Mouse (Mus musculus) bone marrow macrophage, adult 2 months (primary cell): Measurements from ENCODE around the gene Sema3a. TPM values are rescaled to one million over a fixed set of nuclear protein-coding genes. Genes with fewer than 3 reads are reported as not detected.

Source experiments
- H3K27ac ChIP-seq: 2 replicates; pipeline ENCODE4 v1.5.1; 2012; ENCODE audit warnings: low read depth, low read length; ENCODE audit not compliant: insufficient read depth
- H3K4me1 ChIP-seq: 2 replicates; pipeline ENCODE4 v1.6.1; 2012; ENCODE audit warnings: low read length; ENCODE audit not compliant: control insufficient read depth, insufficient read depth
- H3K4me3 ChIP-seq: 2 replicates; pipeline ENCODE4 v1.5.1; 2012; ENCODE audit warnings: mild to moderate bottlenecking, low read length, moderate library complexity; ENCODE audit not compliant: insufficient read depth
- CTCF ChIP-seq: IDR thresholded peaks from 2 replicates; pipeline ENCODE4 v1.5.1; 2012; ENCODE audit warnings: low read depth, mild to moderate bottlenecking, low read length, moderate library complexity
- POLR2A ChIP-seq: IDR thresholded peaks from 2 replicates; pipeline ENCODE4 v1.6.1; 2012; ENCODE audit warnings: mild to moderate bottlenecking, low read depth, low read length, borderline replicate concordance
- polyA plus RNA-seq: library from polyadenylated mRNA; stranded (reverse); fragments of >200 nt; gene quantifications from 2 replicates; pipeline ENCODE4 v1.2.4, GENCODE M21; 2012; ENCODE audit not compliant: missing spikeins, insufficient read depth, insufficient read length

Sema3a gene
- polyA plus RNA-seq, 1 experiment: not detected

GRCm38 (mm10) chr5:13411920-13412319 lies 286.7 kb downstream of the Sema3a start:
- H3K4me1 ChIP-seq: no peaks in the 10 kb centered on the region
- TF ChIP-seq CTCF (no peak), POLR2A (no peak)
- no peak overlapping the region for H3K4me3 ChIP-seq
- H3K27ac ChIP-seq: no peak overlapping the region

GRCm38 (mm10) chr5:13413915-13414525 lies 288.8 kb downstream of the Sema3a start:
- Histone ChIP-seq H3K27ac (no peak overlapping the region), H3K4me1 (no peaks in the 10 kb centered on the region), H3K4me3 (no peak overlapping the region)
- TF ChIP-seq CTCF (no peak), POLR2A (no peak)

- Histone ChIP-seq H3K4me1 (no peaks in the 10 kb centered on the region), H3K4me3 (no peak overlapping the region), H3K27ac (no peak overlapping the region)
- no peak for TF ChIP-seq POLR2A
- no peak for TF ChIP-seq CTCF
These were observed 291.9 kb downstream of the Sema3a start for GRCm38 (mm10) chr5:13416960-13417710.

- TF ChIP-seq POLR2A: no peak
- no peak for TF ChIP-seq CTCF
- H3K4me1 ChIP-seq: no peaks in the 10 kb centered on the region
- no peak overlapping the region for H3K4me3 ChIP-seq
- no peak overlapping the region for H3K27ac ChIP-seq
These were observed 296.2 kb downstream of the Sema3a start for GRCm38 (mm10) chr5:13421276-13421925.

- TF ChIP-seq POLR2A: no peak
- no peak for TF ChIP-seq CTCF
- no peak overlapping the region for H3K4me3 ChIP-seq
These were observed 303.5 kb downstream of the Sema3a start for GRCm38 (mm10) chr5:13428702-13429101.

GRCm38 (mm10) chr5:13431827-13432226 lies 306.6 kb downstream of the Sema3a start:
- TF ChIP-seq POLR2A (no peak), CTCF (no peak)
- Histone ChIP-seq H3K4me1 (no peaks in the 10 kb centered on the region), H3K4me3 (no peak overlapping the region), H3K27ac (no peak overlapping the region)

More at GRCm38 (mm10) chr5:13428702-13429101, 303.5 kb downstream of the Sema3a start:
- no peaks in the 10 kb centered on the region for H3K4me1 ChIP-seq
- no peak overlapping the region for H3K27ac ChIP-seq

GRCm38 (mm10) chr5:13432574-13432973 lies 307.4 kb downstream of the Sema3a start:
- no peak for TF ChIP-seq CTCF
- no peak for TF ChIP-seq POLR2A
- no peaks in the 10 kb centered on the region for H3K4me1 ChIP-seq
- no peak overlapping the region for H3K4me3 ChIP-seq
- no peak overlapping the region for H3K27ac ChIP-seq

- no peak for TF ChIP-seq CTCF
- Histone ChIP-seq H3K27ac (no peak overlapping the region), H3K4me1 (no peaks in the 10 kb centered on the region), H3K4me3 (no peak overlapping the region)
These were observed 308.1 kb downstream of the Sema3a start for GRCm38 (mm10) chr5:13433303-13433702.

GRCm38 (mm10) chr5:13441112-13441511 lies 315.9 kb downstream of the Sema3a start:
- H3K4me1 ChIP-seq: no peaks in the 10 kb centered on the region
- no peak overlapping the region for H3K27ac ChIP-seq
- TF ChIP-seq CTCF (no peak), POLR2A (no peak)
- H3K4me3 ChIP-seq: no peak overlapping the region

- no peak overlapping the region for H3K27ac ChIP-seq
- TF ChIP-seq CTCF: no peak
- no peak for TF ChIP-seq POLR2A
- H3K4me1 ChIP-seq: no peaks in the 10 kb centered on the region
- no peak overlapping the region for H3K4me3 ChIP-seq
These were observed 335.2 kb downstream of the Sema3a start for GRCm38 (mm10) chr5:13460182-13461001.
